Mouse (Mus musculus) left cerebral cortex, adult 11 months (tissue): ENCODE results near the gene Gja5.
"Not testable (repeated sequence)": the region's sequence is repeated elsewhere in the genome, so short reads cannot be mapped to it uniquely, and the experiment has no call there.

Experiments
- DNase-seq: peaks from one replicate; pipeline ENCODE4 v3.0.0; 2022; ENCODE audit warnings: low spot score

The Gja5 gene

GRCm38 (mm10) chr3:97100784-97101641, 196.5 kb downstream of the Gja5 start:
- no peak for DNase-seq

- not testable (repeated sequence) for DNase-seq
Observed at GRCm38 (mm10) chr3:97103946-97104345, 199.5 kb downstream of the Gja5 start.

GRCm38 (mm10) chr3:97104696-97105430, 200.4 kb downstream of the Gja5 start:
- no peak for DNase-seq

- DNase-seq, result no peak
Observed at GRCm38 (mm10) chr3:97117511-97117910, 213.0 kb downstream of the Gja5 start.

GRCm38 (mm10) chr3:97118313-97118712, 213.8 kb downstream of the Gja5 start:
- DNase-seq, result no peak

GRCm38 (mm10) chr3:97124193-97124592, 219.7 kb downstream of the Gja5 start:
- DNase-seq, result no peak
